Mouse (Mus musculus) heart, postnatal 14 days (tissue): Measurements from ENCODE around the gene Bahcc1. TPM values are rescaled to one million over a fixed set of nuclear protein-coding genes. Genes with fewer than 3 reads are reported as not detected.

ENCODE experiments used
- DNase-seq, 2 experiments: peaks; one replicate each; pipeline ENCODE4 v3.0.0; 2021 to 2022
- intact Hi-C: fragments of 180-260 bp; cut with DNase I; formaldehyde crosslinking; loops from one replicate; pipeline ENCODE4 v1.15.1; 2025
- total RNA-seq, 2 experiments: library from RNA; stranded (reverse); gene quantifications; 2 replicates each; pipeline ENCODE4 v1.2.3; 2021

Bahcc1 gene
- total RNA-seq, 2 experiments from 2014 or later = 7.8 to 10.0 TPM

DNA sequence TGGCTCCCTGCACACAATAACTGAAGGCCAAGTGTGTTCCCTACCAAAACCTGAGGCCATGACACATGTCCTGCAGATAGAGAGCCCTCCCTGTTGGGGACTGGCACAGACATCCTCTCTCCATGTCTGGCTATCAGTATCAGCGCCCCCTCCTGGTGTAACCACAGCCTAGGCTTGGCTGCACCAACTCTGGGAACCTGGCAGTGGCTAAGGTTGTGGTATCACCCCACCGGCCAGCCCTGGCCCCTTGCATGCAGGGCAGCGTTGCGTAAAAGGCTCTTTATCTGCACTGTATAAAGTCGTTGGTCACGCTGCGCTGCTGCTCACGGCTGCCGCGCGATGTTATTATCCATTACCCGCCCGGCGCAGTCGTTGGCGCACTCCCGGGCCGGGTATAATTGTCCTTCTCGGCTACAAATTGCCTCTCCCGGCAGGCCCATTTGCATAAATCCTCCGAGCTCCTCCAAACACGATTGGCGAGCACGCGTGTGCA lies 47.6 kb downstream of the Bahcc1 start:
- DNase-seq = peak in 1 of 2 experiments; percentile 65
- intact Hi-C loops = no loop called here

DNA sequence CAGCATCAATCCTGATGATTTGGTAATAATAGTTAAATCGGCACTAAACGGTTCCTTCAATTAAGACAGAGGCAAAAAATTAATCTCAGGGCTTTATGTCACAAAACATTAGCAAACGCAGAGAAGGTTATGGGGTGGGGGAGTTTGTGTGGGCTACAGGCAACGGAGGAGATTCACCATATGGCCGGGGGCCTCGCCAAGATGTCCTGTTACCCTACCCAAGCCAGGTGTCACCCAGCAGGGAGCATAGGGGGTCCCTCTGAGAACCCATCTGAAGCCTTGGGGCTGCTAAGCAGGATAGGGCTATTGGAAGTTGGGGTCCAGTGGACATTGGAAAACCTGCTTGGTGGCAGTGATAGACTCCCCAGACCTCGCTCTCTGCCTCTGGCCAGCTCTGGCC lies 48.0 kb downstream of the Bahcc1 start:
- intact Hi-C loops = no loop called here

DNA sequence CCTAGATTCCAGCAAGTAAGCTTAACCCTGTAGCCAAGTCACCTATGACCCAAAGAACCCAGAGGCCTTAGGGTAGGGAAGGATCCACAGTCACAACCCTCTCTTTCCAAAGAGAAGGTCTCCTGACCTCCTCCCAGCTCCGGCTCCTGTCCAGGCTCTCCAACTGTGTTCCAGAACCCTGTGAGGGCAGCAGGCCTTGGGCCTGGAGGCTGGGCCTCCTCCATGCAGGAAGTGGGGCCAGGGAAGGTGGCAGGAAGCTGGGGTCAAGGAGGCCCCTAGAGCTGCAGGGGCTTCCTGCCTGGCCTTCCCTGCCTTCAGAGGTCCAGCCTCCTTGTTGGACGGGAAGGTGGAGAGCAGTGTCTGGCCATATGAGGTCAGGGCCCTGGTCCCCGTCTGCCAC lies 48.5 kb downstream of the Bahcc1 start:
- intact Hi-C loops = no loop called here
- peak in 1 of 2 experiments; percentile 43 for DNase-seq

More for the DNA sequence above, 48.0 kb downstream of the Bahcc1 start:
- DNase-seq = no peak

DNA sequence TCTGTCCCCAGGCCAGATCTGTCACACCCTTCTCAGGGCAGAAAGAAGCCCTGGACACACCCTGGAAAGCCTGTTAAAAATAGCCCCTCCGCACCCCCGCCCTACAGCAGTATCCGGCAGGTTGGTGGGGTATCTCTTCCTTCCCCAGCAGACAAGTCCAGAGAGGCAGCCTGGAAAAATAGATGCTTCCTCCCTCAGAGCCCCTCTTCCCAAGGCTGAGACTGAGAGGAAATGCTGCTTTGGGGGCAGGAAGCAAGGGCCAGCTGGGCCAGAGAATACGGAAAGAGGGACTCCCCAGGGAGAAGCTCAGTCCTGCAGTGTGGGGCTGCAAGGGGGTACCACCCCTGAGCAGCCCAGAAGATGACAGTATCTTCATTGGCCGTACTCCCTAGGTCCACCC lies 50.8 kb downstream of the Bahcc1 start:
- intact Hi-C loops = loop anchor here (2.0 kb wide), 1 partner anchor 21 kb away; no protein-coding TSS in a partner anchor

DNA sequence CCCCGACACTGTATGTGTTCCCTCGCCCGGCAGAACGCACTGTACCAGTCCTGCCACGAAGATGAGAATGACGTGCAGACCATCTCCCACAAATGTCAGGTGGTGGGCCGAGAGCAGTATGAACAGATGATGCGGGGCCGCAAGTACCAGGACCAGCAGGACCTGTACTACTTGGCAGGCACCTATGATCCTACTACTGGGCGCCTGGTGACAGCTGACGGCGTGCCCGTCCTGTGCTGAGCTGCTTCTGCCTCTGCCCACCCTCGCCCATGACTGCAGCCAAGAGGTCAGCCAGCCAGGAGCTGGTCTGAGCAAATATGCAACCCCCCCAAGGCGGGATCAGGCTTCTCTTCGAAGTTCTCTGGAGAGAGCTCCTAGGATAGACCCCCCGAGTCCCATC lies 56.9 kb downstream of the Bahcc1 start:
- intact Hi-C loops = no loop called here

More for the DNA sequence above, 50.8 kb downstream of the Bahcc1 start:
- DNase-seq = peak; percentile 48 to 51

DNA sequence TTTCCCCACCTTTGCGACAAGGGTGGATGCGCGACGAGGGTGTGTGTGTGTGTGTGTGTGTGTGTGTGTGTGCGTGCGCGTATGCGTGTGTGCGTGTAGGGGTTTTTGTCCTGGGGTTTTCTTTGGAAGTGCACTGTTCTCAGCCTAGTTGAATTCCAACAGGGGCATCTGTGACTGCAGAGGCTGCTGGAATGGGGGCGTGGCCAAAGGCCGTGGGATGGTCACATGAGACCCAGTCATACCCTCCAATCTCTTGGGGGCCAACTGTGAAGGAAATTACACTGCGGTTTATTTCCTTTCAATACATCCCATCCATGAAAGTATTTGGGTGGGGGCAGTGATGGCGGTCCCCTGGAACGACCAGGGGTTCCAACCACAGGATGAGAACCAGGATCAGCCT lies 57.5 kb downstream of the Bahcc1 start:
- no peak for DNase-seq
- intact Hi-C loops = no loop called here

More for the DNA sequence above, 56.9 kb downstream of the Bahcc1 start:
- DNase-seq = no peak

DNA sequence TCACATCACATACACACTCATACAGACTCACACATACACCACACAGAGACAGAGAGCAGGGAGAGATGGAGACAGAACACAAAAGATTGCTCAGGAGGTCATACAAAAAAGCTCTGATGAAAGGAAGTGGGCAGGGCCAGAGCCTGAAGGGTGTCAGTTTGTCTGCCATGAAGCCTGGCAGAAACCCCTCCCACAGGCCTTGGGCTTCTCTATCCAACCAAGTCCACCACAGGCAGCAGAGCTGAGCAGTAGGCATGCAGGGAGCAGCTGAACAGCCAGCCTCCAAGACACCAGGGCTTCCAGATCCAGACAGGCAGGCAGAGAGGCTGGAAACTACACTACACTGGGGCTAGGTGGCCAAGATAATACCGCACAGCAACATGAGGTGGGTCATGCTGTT lies 61.0 kb downstream of the Bahcc1 start:
- no peak for DNase-seq
- intact Hi-C loops = loop anchor here (2.0 kb wide), 1 partner anchor 19 kb away; no protein-coding TSS in a partner anchor

DNA sequence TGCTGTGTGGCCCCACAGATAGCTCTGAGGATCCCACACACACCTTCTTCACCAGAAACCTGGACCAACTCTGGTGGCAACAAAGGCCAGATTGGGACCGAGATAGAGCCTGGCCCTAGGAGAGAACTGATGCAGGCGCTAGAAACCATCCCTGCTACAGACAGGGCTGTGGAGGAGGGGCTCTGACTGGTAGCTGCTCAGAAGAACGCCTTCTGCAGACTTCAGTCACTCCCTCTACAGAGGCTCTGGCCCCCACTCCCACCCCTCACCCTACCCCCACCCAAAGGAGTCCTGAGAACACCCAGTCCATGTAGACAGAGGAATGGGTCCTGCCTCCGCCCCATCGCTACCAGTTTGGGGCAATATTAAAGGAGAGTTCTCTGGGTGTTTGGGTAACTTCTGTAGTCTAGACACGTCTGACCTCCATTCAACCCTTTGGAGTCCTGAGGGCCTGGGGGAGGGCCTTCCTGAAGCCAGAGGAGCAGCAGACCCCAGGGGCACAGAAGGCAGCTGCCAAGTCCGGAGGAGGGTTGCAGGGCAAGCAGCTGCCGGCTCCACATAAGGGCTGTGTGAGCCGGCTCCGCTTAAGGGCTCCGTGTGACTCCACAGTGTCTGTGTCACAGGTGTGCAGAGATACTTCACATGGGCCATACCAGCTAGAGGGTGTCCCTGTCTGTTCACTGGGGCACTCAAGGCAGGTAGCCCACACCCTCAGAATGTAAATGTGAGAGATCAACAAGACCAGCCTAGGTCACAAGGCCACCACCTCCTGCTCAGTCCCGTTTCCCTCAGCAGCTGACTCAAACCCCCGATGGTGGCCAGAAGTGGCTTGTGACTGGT lies 63.8 kb downstream of the Bahcc1 start:
- DNase-seq = no peak
- intact Hi-C loops = no loop called here

DNA sequence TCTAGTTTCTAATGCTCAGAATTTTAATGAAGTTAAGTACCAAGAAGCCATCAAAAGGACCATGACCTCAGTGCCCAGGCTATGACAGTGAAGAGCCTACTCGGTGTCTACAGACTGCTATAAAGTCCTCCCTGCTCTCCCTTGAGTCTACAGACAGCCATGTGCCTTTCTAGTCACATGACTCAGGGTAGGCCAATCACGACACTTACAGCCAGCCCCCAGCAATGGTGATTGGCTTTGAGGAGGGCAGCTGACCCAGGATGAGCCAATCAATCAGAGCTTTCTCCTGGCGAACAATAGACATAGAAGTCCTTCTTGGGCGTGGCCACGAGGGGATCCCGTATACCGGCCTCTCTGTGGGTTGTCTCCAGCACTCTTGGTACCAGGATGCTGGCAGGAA lies 65.0 kb downstream of the Bahcc1 start:
- DNase-seq = no peak
- intact Hi-C loops = no loop called here

DNA sequence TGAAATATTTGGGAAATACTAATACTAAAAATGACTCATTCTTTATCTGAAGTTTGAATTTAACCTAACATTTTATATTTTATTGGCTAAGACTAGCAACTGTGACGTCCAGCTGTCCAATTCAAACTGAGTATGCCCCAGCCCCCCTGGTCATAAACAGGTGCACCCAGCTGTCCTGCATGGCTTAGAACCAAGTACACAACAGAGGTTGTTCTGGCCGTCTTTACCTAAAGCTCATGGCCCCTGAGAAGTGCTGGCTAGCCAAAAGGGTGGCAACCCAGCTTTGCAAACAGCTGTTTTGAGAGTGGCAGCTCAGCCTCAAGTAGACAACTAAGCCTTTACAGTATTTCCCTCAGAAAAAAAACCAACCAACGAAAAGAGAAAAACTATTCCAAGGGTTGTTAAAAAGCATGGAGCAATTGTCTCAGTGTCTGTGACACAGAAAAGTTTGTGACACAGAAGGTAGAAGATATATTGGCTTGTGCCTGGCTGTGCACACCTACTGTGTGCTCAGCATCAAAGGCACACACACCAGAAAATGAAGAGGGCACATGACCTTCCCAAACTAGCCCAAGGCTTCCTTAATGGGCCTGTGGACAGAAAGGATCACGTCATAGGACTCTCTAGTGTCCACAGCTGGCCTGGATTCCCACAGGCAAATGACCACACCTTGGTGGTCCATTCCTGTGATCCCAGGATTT lies 65.8 kb downstream of the Bahcc1 start:
- no peak for DNase-seq
- intact Hi-C loops = no loop called here

DNA sequence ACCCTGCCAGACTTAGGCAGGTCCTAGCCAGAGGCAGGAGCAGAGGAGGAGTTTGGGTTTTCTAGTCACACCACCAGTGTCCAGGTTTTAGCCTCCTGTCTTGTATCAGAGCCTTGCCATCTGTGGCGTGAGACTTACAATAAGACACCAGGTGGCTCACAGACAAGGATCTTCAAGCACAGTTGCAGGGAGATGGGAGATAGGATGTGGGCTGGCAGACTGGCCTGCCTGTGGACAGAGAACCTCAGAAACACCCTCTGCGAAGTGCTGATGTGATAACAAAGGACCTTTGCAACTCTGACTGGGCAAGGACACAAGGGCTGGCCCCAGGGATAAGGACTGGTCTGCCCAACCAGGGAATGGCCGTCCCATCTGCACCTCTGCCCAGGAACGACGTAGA lies 66.7 kb downstream of the Bahcc1 start:
- no peak for DNase-seq
- intact Hi-C loops = no loop called here

DNA sequence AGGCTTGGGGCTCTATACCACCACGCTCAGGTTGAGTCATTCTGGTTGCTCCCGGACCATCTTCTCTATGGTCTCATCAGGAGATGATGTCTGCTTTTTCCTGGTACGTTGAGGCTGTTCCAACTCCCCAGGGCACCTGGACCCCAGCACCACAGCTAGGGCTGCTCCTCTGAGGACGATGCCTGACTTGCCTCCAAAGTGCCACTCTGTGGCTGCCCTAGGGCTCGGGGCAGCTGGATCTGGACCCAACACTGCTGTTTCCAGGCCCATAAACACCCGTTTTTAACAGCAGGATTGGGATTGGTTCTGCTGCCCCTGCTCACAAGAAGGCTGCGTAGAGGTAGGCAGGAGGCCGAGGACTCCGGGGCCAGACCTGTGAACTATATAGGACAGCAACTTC lies 70.4 kb downstream of the Bahcc1 start:
- intact Hi-C loops = no loop called here
- no peak for DNase-seq

DNA sequence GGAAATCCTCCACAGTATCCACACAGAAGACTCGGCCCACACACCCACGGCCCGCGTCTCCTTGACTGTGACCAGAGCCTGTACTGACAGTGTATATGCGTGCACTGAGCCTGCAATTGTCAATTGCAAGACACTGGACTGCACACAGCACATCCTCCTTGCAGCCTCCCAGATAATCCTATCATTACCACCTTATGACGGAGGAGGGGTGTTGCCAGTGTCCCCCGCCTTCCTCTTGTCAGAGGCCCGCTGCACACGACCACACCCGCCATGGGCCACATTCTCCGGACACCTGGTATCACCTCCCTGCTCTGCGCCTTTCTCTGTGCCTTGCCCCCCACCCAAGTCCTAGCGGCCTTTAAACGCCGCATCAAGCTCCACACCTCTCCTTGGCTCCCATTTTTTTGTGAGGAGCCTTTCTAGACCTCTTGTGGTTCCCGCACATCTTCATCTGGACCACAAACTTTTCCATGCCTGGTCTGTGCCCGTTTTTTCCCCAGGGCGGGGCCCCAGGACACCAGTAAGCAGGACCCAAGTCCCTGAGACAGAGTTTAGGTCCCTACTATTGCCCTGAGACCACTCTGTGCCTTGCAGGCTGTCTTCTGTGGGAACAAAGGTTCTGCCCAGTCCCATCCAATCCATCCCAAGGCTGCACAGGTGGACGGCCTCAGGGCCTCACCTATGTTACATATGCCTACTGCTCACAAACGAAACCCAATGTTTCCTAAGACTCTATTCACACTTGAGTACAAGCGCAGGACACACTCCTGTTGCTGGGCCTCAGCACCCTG lies 71.0 kb downstream of the Bahcc1 start:
- intact Hi-C loops = loop anchor here (2.0 kb wide), 1 partner anchor 21 kb away; no protein-coding TSS in a partner anchor
- DNase-seq = no peak

DNA sequence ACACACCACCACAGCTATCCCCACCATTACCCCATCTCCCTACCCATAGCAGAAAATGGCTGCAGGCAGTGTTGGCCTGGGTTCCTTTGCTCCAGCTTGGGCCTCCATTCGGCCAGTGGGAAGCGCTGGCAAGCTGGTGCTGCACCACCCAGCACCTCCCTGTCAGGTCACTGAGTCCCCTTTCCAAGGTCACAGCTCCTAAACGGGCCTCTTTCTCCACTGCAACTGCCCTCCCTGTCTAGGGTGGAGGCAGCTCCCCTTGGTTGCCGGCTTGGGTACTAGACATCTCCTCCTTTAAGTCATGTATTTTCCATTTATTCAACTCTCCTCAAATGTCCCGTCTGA lies 71.6 kb downstream of the Bahcc1 start:
- intact Hi-C loops = loop anchor here (2.0 kb wide), 1 partner anchor 22 kb away; no protein-coding TSS in a partner anchor
- DNase-seq = no peak

DNA sequence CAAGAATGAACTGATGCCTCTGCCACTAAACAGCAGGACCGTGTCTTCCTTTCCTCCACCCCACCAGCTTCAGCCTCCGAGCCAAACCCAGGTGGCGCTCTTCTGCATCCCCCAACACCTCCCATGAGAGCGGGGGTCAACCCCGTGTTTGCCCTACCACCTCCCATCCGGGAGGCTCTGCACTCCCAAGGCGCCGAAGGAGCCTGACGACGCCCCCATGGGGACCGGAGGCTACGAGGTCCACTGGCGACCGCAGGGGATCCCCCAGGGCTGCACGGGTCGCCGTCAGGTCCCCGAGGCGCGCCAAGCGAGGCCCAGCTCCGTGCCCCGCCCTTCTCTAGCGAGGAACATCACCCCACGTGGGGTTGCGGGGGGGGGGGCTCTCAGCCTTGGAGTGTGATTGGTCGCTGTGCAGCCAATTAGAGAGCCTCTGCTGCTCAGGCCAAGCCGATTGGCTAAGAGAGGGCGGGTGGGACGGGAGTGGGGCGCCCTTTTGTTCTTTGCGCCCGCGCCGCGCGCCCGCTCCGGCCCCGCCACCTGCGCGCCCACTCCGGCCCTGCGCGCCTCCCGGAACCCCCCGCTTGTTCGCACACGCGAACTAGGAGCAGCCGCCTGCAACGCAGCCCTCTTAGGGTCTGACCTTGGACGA lies 72.3 kb downstream of the Bahcc1 start:
- intact Hi-C loops = loop anchor here (2.0 to 5.0 kb wide), 2 partner anchors 22 to 143 kb away; no protein-coding TSS in a partner anchor
- peak; percentile 86 to 88 for DNase-seq

DNA sequence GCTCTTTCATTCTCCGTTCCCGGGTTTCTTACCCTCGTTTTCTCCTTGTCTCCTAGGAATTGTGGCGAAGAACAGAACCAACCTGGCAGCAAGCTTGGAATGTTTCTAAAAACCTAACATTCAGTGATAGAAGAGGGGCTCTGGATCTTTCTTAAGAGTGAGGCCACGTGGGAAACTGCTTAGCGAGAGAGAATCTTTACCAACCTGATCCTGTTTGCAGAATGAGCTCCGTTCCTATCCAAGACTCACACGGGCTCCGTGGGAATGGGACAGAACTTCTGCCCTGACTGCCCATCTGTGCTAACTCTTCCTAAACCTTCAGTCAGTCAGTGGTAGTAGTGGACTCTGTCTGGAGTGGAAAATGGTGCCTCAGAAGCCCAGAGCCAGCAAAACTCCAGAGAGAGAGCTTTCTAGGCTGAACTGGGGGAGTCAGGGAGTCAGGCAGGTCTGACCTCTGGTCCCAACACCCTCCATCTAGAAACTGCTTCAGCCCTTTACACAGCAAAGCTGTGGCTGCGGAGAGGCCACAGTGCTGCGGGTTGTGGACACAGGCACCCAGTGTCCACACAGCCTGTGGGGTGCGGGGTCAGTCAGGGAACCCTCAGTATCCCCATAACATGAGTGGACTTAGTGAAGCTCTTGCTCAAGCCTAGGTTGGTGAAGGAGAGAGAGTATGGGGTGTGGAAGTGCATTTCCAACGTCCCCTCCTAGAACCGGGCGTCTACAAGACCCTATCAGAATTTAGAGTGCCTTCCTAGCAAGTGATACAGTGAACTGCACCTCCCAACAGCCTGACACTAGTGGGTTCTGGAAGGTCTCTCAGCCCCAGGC lies 73.0 kb downstream of the Bahcc1 start:
- intact Hi-C loops = loop anchor here (2.0 to 5.0 kb wide), 3 partner anchors 23 to 143 kb away; no protein-coding TSS in a partner anchor
- peak in 1 of 2 experiments; percentile 11 for DNase-seq

DNA sequence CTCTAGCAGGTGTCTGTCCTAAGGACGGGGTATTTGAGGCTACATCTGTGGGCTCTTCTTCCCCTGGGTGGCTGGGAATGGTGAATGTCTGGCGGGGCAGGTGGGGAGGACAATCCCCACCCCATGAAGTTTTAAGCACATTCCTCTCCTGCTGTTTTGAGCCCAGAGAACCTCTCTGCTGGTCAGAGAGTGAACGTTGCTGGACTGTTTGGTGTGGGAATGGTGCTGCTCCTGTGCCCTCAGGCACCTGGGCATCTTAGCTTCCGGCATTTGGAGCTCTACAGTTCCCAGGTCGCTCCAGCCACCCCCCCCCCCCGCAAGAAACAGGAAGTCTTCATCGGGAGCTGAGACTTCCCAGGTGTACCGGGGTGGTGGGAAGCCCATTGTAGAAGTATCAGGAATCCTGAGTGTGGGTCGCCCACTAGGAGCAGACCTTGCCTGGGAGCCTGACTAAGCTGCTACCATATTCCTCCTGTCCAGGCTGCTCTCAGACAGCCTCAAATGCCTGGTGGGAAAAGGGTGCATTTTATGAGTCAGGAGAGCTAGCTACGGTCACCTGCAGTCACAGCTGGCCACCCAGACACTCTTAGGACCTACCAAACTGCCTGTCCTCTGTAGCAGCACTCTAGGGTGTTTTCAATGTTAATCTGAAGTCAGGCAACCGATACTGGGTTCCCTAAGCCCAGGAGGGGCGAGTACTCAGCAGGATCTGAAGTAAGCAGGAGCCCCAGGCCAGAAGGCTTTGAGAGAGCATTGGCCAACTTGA lies 73.8 kb downstream of the Bahcc1 start:
- peak; percentile 2 to 8 for DNase-seq
- intact Hi-C loops = loop anchor here (1.0 to 5.0 kb wide), 4 partner anchors 70 to 195 kb away; no protein-coding TSS in a partner anchor

DNA sequence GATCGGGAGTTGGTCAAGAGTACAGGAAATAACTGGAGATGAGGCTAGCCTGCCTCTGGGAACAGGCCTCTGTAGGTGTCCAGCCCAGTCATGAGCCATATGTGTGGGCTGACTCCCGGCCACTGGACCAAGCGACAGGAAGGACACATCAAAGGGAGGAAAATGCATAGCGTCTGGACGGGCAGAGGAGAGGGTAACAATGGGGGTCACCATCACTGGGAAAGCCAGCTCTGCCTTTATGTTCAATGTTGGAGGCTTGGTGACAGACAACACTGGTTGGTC lies 74.3 kb downstream of the Bahcc1 start:
- DNase-seq = no peak
- intact Hi-C loops = loop anchor here (1.0 to 5.0 kb wide), 4 partner anchors 71 to 196 kb away; no protein-coding TSS in a partner anchor
